Mouse (Mus musculus) stomach, postnatal 0 days (tissue): ENCODE measurements around the gene Pnmt. TPM values are rescaled to one million over a fixed set of nuclear protein-coding genes. Genes with fewer than 3 reads are reported as not detected.

Experiments used
- ATAC-seq: fragments of 200-750 bp; cut with Nextera tagmentation; 2 replicates; pipeline ENCODE4 v1.8.0; 2017; ENCODE audit not compliant: low FRiP score, low TSS enrichment
- DNase-seq: peaks from one replicate; pipeline ENCODE4 v3.0.0-alpha.2; 2016; ENCODE audit warnings: low spot score
- H3K27ac ChIP-seq: fragments of 300-500 bp; sonication (generic); replicated peaks from 2 replicates; pipeline ENCODE4 v1.5.1; 2014; ENCODE audit warnings: mild to moderate bottlenecking, control low read depth
- H3K27me3 ChIP-seq: fragments of 300-500 bp; sonication (generic); 2 replicates; pipeline ENCODE4 v1.6.1; 2014; ENCODE audit warnings: low read length; ENCODE audit not compliant: control insufficient read depth, insufficient read depth
- H3K36me3 ChIP-seq: fragments of 300-500 bp; sonication (generic); 2 replicates; pipeline ENCODE4 v1.6.1; 2014; ENCODE audit warnings: low read length, mixed read lengths; ENCODE audit not compliant: control insufficient read depth, insufficient read depth
- H3K4me1 ChIP-seq: fragments of 300-500 bp; sonication (generic); replicated peaks from 2 replicates; pipeline ENCODE4 v1.6.1; 2014; ENCODE audit warnings: antibody characterized with exemption; ENCODE audit not compliant: control insufficient read depth, insufficient read depth
- H3K4me2 ChIP-seq: fragments of 300-500 bp; sonication (generic); replicated peaks from 2 replicates; pipeline ENCODE4 v1.6.1; 2014; ENCODE audit warnings: low read depth, mild to moderate bottlenecking, control low read depth, moderate library complexity
- H3K4me3 ChIP-seq: fragments of 300-500 bp; sonication (generic); 2 replicates; pipeline ENCODE4 v1.5.1; 2014; ENCODE audit warnings: low read depth, low read length, control low read depth
- H3K9ac ChIP-seq: fragments of 300-500 bp; sonication (generic); 2 replicates; pipeline ENCODE4 v1.6.1; 2014; ENCODE audit warnings: mild to moderate bottlenecking, low read length, control low read depth, mixed read lengths
- H3K9me3 ChIP-seq: fragments of 300-500 bp; sonication (generic); 2 replicates; pipeline ENCODE4 v1.6.1; 2016; ENCODE audit warnings: low read length; ENCODE audit not compliant: control insufficient read depth
- CTCF ChIP-seq: IDR thresholded peaks from 2 replicates; pipeline ENCODE4 v1.5.1; 2016; ENCODE audit warnings: antibody characterized with exemption, low read depth, mild to moderate bottlenecking, moderate library complexity
- EP300 ChIP-seq: optimal IDR thresholded peaks from 2 replicates; pipeline ENCODE3; 2016; ENCODE audit warnings: antibody characterized with exemption
- WGBS: fragments of 180-500 bp; shearing (Covaris S2); extraction: QIAGEN DNeasy Blood & Tissue Kit; methylation state at CpG from one replicate; pipeline ENCODE4 v1.1.7; 2014; 5-methylcytosine and 5-hydroxymethylcytosine counted together
- polyA plus RNA-seq: library from polyadenylated mRNA; unstranded; fragments of >200 nt; fragmentation: Nextera tagmentation; extraction: Ambion mirVana; gene quantifications from 2 replicates; pipeline ENCODE4 v1.2.1, GENCODE M21; 2015

Pnmt gene
- polyA plus RNA-seq, 1 experiment from 2014 or later: not detected

- no peak for ATAC-seq
- Histone ChIP-seq H3K36me3 (no peaks in the 10 kb centered on the region; the same call in 1 of the 2 replicates), H3K27me3 (no peaks in the 10 kb centered on the region), H3K4me1 (no peaks in the 10 kb centered on the region), H3K9ac (no peak overlapping the region), H3K4me2 (no peak overlapping the region), H3K27ac (no peak overlapping the region), H3K9me3 (no peaks in the 10 kb centered on the region), H3K4me3 (no peak overlapping the region)
- TF ChIP-seq CTCF (no peak), EP300 (no peak)
- WGBS: 97% methylated on average over 2 of the region's 2 CpGs
- DNase-seq: no peak
These were observed 15.7 kb upstream of the Pnmt start for GRCm38 (mm10) chr11:98370588-98370987.

DNA sequence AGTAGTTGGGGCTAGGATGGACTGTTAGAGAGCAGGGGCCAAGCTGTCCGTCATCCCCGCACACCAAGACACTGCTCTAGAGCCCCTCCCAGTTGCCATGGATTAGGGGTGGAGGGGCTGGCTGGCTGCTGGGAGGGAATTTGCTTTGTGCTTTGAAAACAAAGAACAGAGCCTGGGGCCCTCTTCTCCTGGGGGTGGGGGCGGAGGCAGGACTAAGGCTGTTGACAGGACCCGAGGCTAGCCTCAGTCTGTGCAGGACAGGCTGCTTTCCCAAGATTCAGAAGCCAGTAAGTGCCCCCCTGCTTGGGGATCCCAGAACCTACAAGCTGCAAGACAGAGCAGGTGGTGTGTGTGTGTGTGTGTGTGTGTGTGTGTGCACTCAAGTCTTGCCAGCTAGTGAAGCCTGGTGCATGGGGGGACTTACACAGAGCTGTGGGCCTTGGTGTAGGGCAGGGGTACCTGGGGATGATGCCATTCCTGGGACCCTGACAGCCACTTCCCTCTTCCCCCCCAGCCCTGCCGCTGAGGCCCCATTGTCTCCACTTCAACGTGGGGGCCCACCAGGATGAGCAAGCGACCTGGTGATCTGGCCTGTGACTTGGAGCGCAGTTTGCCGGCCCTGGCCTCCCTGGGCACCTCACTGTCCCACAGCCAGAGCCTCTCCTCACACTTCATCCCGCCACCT is 14.6 kb upstream of the Pnmt start:
- no peak for DNase-seq
- Histone ChIP-seq H3K4me2 (no peak overlapping the region), H3K9ac (no peak overlapping the region)

GRCm38 (mm10) chr11:98372406-98372805 is 13.8 kb upstream of the Pnmt start:
- Histone ChIP-seq H3K36me3 (no peaks in the 10 kb centered on the region; the same call in 1 of the 2 replicates), H3K27me3 (no peaks in the 10 kb centered on the region), H3K27ac (no peak overlapping the region), H3K4me3 (no peak overlapping the region), H3K4me1 (no peaks in the 10 kb centered on the region), H3K9me3 (no peaks in the 10 kb centered on the region), H3K4me2 (no peak overlapping the region), H3K9ac (peak overlapping the region; percentile 18; the same call in 1 of the 2 replicates)
- TF ChIP-seq EP300 (no peak), CTCF (peak; percentile 94)
- ATAC-seq: no peak
- DNase-seq: peak; percentile 70
- 12% methylated on average over 2 of the region's 2 CpGs for WGBS

More for the DNA sequence above, 14.6 kb upstream of the Pnmt start:
- Histone ChIP-seq H3K36me3 (no peaks in the 10 kb centered on the region; the same call in 1 of the 2 replicates), H3K4me1 (no peaks in the 10 kb centered on the region), H3K4me3 (no peak overlapping the region), H3K27me3 (no peaks in the 10 kb centered on the region), H3K9me3 (no peaks in the 10 kb centered on the region), H3K27ac (no peak overlapping the region)
- no peak for ATAC-seq
- no peak for TF ChIP-seq EP300
- TF ChIP-seq CTCF: no peak
- 53% methylated on average over 9 of the region's 10 CpGs for WGBS

GRCm38 (mm10) chr11:98373244-98373643 is 13.0 kb upstream of the Pnmt start:
- Histone ChIP-seq H3K9me3 (no peaks in the 10 kb centered on the region), H3K27me3 (no peaks in the 10 kb centered on the region), H3K36me3 (peaks cover 8% of the 10 kb centered on the region; the same call in 1 of the 2 replicates), H3K9ac (no peak overlapping the region), H3K27ac (no peak overlapping the region), H3K4me1 (no peaks in the 10 kb centered on the region), H3K4me2 (no peak overlapping the region), H3K4me3 (no peak overlapping the region)
- ATAC-seq (no peak), DNase-seq (no peak)
- 87% methylated on average over 6 of the region's 6 CpGs for WGBS
- TF ChIP-seq CTCF: no peak
- no peak for TF ChIP-seq EP300

GRCm38 (mm10) chr11:98374266-98374665 is 12.0 kb upstream of the Pnmt start:
- 78% methylated on average over 8 of the region's 8 CpGs for WGBS
- Histone ChIP-seq H3K4me1 (no peaks in the 10 kb centered on the region), H3K9ac (no peak overlapping the region), H3K27me3 (no peaks in the 10 kb centered on the region), H3K4me2 (no peak overlapping the region), H3K36me3 (peaks cover 14% of the 10 kb centered on the region; the same call in 1 of the 2 replicates), H3K4me3 (no peak overlapping the region), H3K27ac (no peak overlapping the region), H3K9me3 (no peaks in the 10 kb centered on the region)
- ATAC-seq: no peak
- TF ChIP-seq EP300 (no peak), CTCF (no peak)
- DNase-seq: no peak

GRCm38 (mm10) chr11:98376756-98377155 is 9.5 kb upstream of the Pnmt start:
- WGBS: 69% methylated on average over 5 of the region's 5 CpGs
- H3K4me2 ChIP-seq: no peak overlapping the region
- no peaks in the 10 kb centered on the region for H3K4me1 ChIP-seq
- no peaks in the 10 kb centered on the region for H3K9me3 ChIP-seq
- no peak overlapping the region for H3K27ac ChIP-seq
- H3K27me3 ChIP-seq: no peaks in the 10 kb centered on the region
- peaks cover 14% of the 10 kb centered on the region; the same call in 1 of the 2 replicates for H3K36me3 ChIP-seq
- ATAC-seq (no peak), DNase-seq (no peak)
- TF ChIP-seq CTCF (no peak), EP300 (no peak)
- no peak overlapping the region for H3K4me3 ChIP-seq
- H3K9ac ChIP-seq: no peak overlapping the region
